Mouse (Mus musculus) ES-E14 (cell line): ENCODE data around the gene Gm44502. TPM values are rescaled to one million over a fixed set of nuclear protein-coding genes. Genes with fewer than 3 reads are reported as not detected.

Source experiments
- DNase-seq: peaks from one replicate; pipeline ENCODE4 v3.0.0-alpha.2; 2013; ENCODE audit warnings: low read depth, low spot score
- H3K27ac ChIP-seq: 2 replicates; pipeline ENCODE4 v1.5.1; 2012; ENCODE audit warnings: low read depth, mild to moderate bottlenecking, low read length, moderate library complexity, mixed read lengths; ENCODE audit not compliant: poor library complexity, insufficient read depth, severe bottlenecking
- H3K36me3 ChIP-seq: 2 replicates; pipeline ENCODE4 v1.6.1; 2012; ENCODE audit warnings: mild to moderate bottlenecking, low read length, moderate library complexity, mixed read lengths; ENCODE audit not compliant: control insufficient read depth, poor library complexity, insufficient read depth, severe bottlenecking
- H3K4me1 ChIP-seq, 2 experiments: fragments of 150-350 bp in 1 of 2; sonication (generic) in 1 of 2; 2 replicates each; pipeline ENCODE4 v1.6.1; 2012; ENCODE audit warnings: low read length in 2 of 2, mild to moderate bottlenecking in 1 of 2, mixed read lengths in 1 of 2; ENCODE audit not compliant: control insufficient read depth in 2 of 2, insufficient read depth in 2 of 2, poor library complexity in 1 of 2
- H3K4me3 ChIP-seq, 2 experiments: fragments of 150-350 bp in 1 of 2; sonication (generic) in 1 of 2; 2 replicates each; pipeline ENCODE4 v1.5.1; 2012; ENCODE audit warnings: low read length in 2 of 2, low read depth in 1 of 2, mild to moderate bottlenecking in 1 of 2, mixed read lengths in 1 of 2; ENCODE audit not compliant: insufficient read depth in 1 of 2, poor library complexity in 1 of 2, severe bottlenecking in 1 of 2
- H3K9ac ChIP-seq: 2 replicates; pipeline ENCODE4 v1.6.1; 2012; ENCODE audit warnings: low read depth, mild to moderate bottlenecking, low read length, mixed read lengths; ENCODE audit not compliant: poor library complexity, insufficient read depth, severe bottlenecking
- H3K9me3 ChIP-seq: fragments of 150-350 bp; sonication (generic); 2 replicates; pipeline ENCODE4 v1.6.1; 2012; ENCODE audit warnings: low read depth, mild to moderate bottlenecking, low read length; ENCODE audit not compliant: control insufficient read depth, insufficient read depth
- CHD2 ChIP-seq: IDR thresholded peaks from 2 replicates; pipeline ENCODE4 v1.6.1; 2014; ENCODE audit warnings: mild to moderate bottlenecking, low read depth, low read length, inconsistent platforms
- HCFC1 ChIP-seq: IDR thresholded peaks from 2 replicates; pipeline ENCODE4 v1.6.1; 2012; ENCODE audit warnings: low read length, inconsistent platforms, borderline replicate concordance; ENCODE audit not compliant: insufficient read depth
- MAFK ChIP-seq: IDR thresholded peaks from 2 replicates; pipeline ENCODE4 v1.6.1; 2014; ENCODE audit warnings: mild to moderate bottlenecking, low read depth, low read length, inconsistent platforms; ENCODE audit not compliant: insufficient read depth
- ZC3H11A ChIP-seq: IDR thresholded peaks from 2 replicates; pipeline ENCODE4 v1.6.1; 2012; ENCODE audit warnings: low read depth, mild to moderate bottlenecking, inconsistent platforms, low read length, borderline replicate concordance
- ZNF384 ChIP-seq: IDR thresholded peaks from 2 replicates; pipeline ENCODE4 v1.6.1; 2012; ENCODE audit warnings: low read depth, low read length, inconsistent platforms
- in situ Hi-C, 2 experiments: fragments of 600-800 bp; cut with MboI; formaldehyde crosslinking; loops; one replicate each; pipeline ENCODE4 v1.15.1; 2025; ENCODE audit warnings: low sequenced_read_pairs in 2 of 2, inconsistent platforms in 1 of 2; ENCODE audit not compliant: unreplicated experiment in 2 of 2
- total RNA-seq: library from RNA; depleted of rRNA; stranded (reverse); fragments of 300-350 nt; gene quantifications from 2 replicates; pipeline ENCODE4 v1.2.3, GENCODE M21; 2012

Gene Gm44502
- total RNA-seq, 1 experiment, result 0.36 TPM

GRCm38 (mm10) chr15:89463334-89464235 lies 34.1 kb upstream of the Gm44502 start:
- H3K36me3 ChIP-seq, result peaks cover 6% of the 10 kb centered on the region; the same call in 1 of the 2 replicates
- TF ChIP-seq HCFC1, result no peak
- TF ChIP-seq ZC3H11A, result no peak
- no peak for TF ChIP-seq MAFK
- TF ChIP-seq ZNF384, result no peak
- no peak for TF ChIP-seq CHD2
- peaks cover 2 to 9% of the 10 kb centered on the region in 2 experiments; a peak in 2 of 4 replicates for H3K4me1 ChIP-seq
- H3K4me3 ChIP-seq, result no peak overlapping the region
- in situ Hi-C loops, result no loop called here
- no peak overlapping the region for H3K27ac ChIP-seq
- H3K9ac ChIP-seq, result no peak overlapping the region
- H3K9me3 ChIP-seq, result no peaks in the 10 kb centered on the region
- DNase-seq, result no peak

- no peak for DNase-seq
- H3K4me1 ChIP-seq, result peaks cover 0 to 14% of the 10 kb centered on the region in 2 experiments; a peak in 1 of 4 replicates
- peaks cover 6% of the 10 kb centered on the region; the same call in 1 of the 2 replicates for H3K36me3 ChIP-seq
- TF ChIP-seq ZNF384 (no peak), HCFC1 (no peak), ZC3H11A (no peak), MAFK (no peak), CHD2 (no peak)
- no peak overlapping the region for H3K27ac ChIP-seq
- H3K9ac ChIP-seq, result no peak overlapping the region
- no peaks in the 10 kb centered on the region for H3K9me3 ChIP-seq
- in situ Hi-C loops, result no loop called here
- H3K4me3 ChIP-seq, result no peak overlapping the region
These were observed 32.7 kb upstream of the Gm44502 start for GRCm38 (mm10) chr15:89462176-89462575.

GRCm38 (mm10) chr15:89461321-89461720 lies 31.8 kb upstream of the Gm44502 start:
- TF ChIP-seq CHD2, result no peak
- TF ChIP-seq MAFK, result no peak
- TF ChIP-seq ZNF384, result no peak
- no peak for TF ChIP-seq ZC3H11A
- TF ChIP-seq HCFC1, result no peak
- no peak overlapping the region for H3K9ac ChIP-seq
- DNase-seq, result no peak
- in situ Hi-C loops, result no loop called here
- H3K27ac ChIP-seq, result no peak overlapping the region
- no peaks in the 10 kb centered on the region for H3K9me3 ChIP-seq
- H3K4me3 ChIP-seq, result no peak overlapping the region
- H3K36me3 ChIP-seq, result peaks cover 6% of the 10 kb centered on the region; the same call in 1 of the 2 replicates
- H3K4me1 ChIP-seq, result peaks cover 0 to 16% of the 10 kb centered on the region in 2 experiments; a peak in 1 of 4 replicates

- no peak overlapping the region for H3K27ac ChIP-seq
- H3K4me3 ChIP-seq, result no peak overlapping the region
- H3K9ac ChIP-seq, result no peak overlapping the region
- in situ Hi-C loops, result no loop called here
- TF ChIP-seq ZC3H11A (no peak), CHD2 (no peak), ZNF384 (no peak), HCFC1 (no peak), MAFK (no peak)
- H3K36me3 ChIP-seq, result peaks cover 6% of the 10 kb centered on the region; the same call in 1 of the 2 replicates
- DNase-seq, result no peak
- peaks cover 0 to 13% of the 10 kb centered on the region in 2 experiments; a peak in 1 of 4 replicates for H3K4me1 ChIP-seq
- H3K9me3 ChIP-seq, result no peaks in the 10 kb centered on the region
These were observed 30.8 kb upstream of the Gm44502 start for GRCm38 (mm10) chr15:89460298-89460697.
